Mouse (Mus musculus) olfactory bulb, adult 2 months (tissue): Measurements from ENCODE around the gene Ift20. TPM values are rescaled to one million over a fixed set of nuclear protein-coding genes. Genes with fewer than 3 reads are reported as not detected.

Experiments
- H3K27ac ChIP-seq: fragments of 200-500 bp; 2 replicates; pipeline ENCODE4 v1.5.1; 2012; ENCODE audit warnings: low read depth, low read length; ENCODE audit not compliant: insufficient read depth
- H3K4me1 ChIP-seq: fragments of 200-500 bp; 2 replicates; pipeline ENCODE4 v1.6.1; 2012; ENCODE audit warnings: low read length; ENCODE audit not compliant: control insufficient read depth, insufficient read depth
- H3K4me3 ChIP-seq: fragments of 200-500 bp; 2 replicates; pipeline ENCODE4 v1.5.1; 2012; ENCODE audit warnings: mild to moderate bottlenecking, low read depth, low read length, moderate library complexity; ENCODE audit not compliant: insufficient read depth
- CTCF ChIP-seq: fragments of 200-500 bp; IDR thresholded peaks from 2 replicates; pipeline ENCODE4 v1.5.1; 2012; ENCODE audit warnings: low read depth, mild to moderate bottlenecking, low read length, moderate library complexity; ENCODE audit not compliant: insufficient read depth
- POLR2A ChIP-seq: fragments of 200-500 bp; IDR thresholded peaks from 2 replicates; pipeline ENCODE4 v1.6.1; 2012; ENCODE audit warnings: mild to moderate bottlenecking, low read depth, low read length, moderate library complexity; ENCODE audit not compliant: insufficient read depth
- WGBS: fragments of 180-500 bp; shearing (Covaris S2); methylation state at CpG from one replicate; pipeline ENCODE4 v1.1.7; 2018; 5-methylcytosine and 5-hydroxymethylcytosine counted together
- polyA plus RNA-seq: library from polyadenylated mRNA; stranded (reverse); fragments of >200 nt; gene quantifications from 2 replicates; pipeline ENCODE4 v1.2.4, GENCODE M21; 2012; ENCODE audit warnings: low replicate concordance; ENCODE audit not compliant: missing spikeins, insufficient read depth, insufficient read length

Ift20 gene
- polyA plus RNA-seq, 1 experiment: not detected

DNA sequence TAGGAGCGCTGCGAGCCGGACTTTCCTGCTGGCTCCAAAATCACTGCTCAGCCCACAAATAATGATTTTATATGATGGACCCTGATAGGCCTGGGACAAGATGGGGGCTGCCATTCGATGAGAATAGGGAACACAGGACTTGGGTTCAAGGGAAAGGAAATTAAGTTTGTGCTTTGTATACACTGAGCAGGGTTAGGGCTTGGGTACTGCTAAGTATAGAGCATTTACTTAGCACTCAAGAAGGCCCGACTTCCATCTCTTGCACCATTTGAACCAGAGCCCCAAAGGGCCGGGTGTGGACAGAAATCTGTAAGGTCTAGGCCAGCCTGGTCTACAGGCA, 14.9 kb downstream of the Ift20 start:
- Histone ChIP-seq H3K27ac (peak overlapping the region; percentile 8; the same call in 1 of the 2 replicates), H3K4me1 (no peaks in the 10 kb centered on the region), H3K4me3 (peak overlapping the region; percentile 52)
- TF ChIP-seq POLR2A (no peak), CTCF (no peak)
- WGBS: 31% methylated on average over 6 of the region's 6 CpGs

DNA sequence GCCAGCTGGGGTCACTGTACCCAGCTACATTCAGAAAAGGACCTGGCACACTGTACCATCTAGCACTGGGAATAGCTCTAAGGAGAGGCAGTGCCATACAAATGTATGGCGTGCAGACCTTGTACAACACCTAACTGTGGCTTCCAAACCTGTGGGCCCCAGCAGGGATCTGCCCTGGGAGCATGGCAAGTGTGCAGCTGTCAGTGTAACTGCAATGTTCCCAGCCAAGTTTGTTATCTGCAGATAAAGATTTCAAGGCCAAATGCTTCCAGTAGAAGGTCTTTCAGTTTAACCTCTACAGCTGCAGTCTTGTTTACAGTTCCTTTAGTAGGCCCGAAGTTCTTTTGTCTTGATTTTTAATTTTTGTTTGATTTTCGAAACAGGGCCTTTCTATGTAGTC, 19.5 kb downstream of the Ift20 start:
- TF ChIP-seq POLR2A (no peak), CTCF (no peak)
- no peak overlapping the region for H3K27ac ChIP-seq
- 79% methylated on average over 3 of the region's 3 CpGs for WGBS

DNA sequence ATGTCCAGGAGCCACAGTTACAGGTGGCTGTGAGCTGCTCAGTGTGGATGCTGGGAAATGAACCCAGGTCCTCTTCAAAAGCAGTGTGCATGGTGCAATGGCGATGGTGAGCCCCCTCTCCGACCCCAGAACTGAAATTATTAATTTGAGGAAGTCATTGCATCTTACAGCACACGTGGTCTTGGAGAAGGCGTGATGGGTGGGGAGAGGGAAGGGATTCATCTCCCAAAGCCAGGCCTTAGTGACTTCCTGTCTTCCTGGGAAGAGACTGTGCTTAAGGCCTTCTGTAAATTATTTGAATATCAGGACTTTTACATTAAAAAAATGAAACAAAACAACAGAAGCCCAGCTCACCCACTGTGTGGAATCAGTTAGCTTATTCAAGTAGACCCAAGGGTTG, 19.9 kb downstream of the Ift20 start:
- no peaks in the 10 kb centered on the region for H3K4me1 ChIP-seq
- TF ChIP-seq POLR2A: no peak
- TF ChIP-seq CTCF: no peak
- 83% methylated on average over 4 of the region's 4 CpGs for WGBS
- H3K4me3 ChIP-seq: no peak overlapping the region
- no peak overlapping the region for H3K27ac ChIP-seq

More for the DNA sequence above, 19.5 kb downstream of the Ift20 start:
- Histone ChIP-seq H3K4me1 (no peaks in the 10 kb centered on the region), H3K4me3 (no peak overlapping the region)

- H3K4me1 ChIP-seq: no peaks in the 10 kb centered on the region
- no peak for TF ChIP-seq POLR2A
- TF ChIP-seq CTCF: no peak
- H3K4me3 ChIP-seq: no peak overlapping the region
- 65% methylated on average over 8 of the region's 8 CpGs for WGBS
- H3K27ac ChIP-seq: no peak overlapping the region
Measured at GRCm38 (mm10) chr11:78557241-78557640, 21.1 kb downstream of the Ift20 start.

GRCm38 (mm10) chr11:78560447-78560846, 24.3 kb downstream of the Ift20 start:
- no peak for TF ChIP-seq POLR2A
- H3K4me1 ChIP-seq: no peaks in the 10 kb centered on the region
- H3K4me3 ChIP-seq: no peak overlapping the region
- no peak overlapping the region for H3K27ac ChIP-seq
- 11% methylated on average over 4 of the region's 4 CpGs for WGBS

DNA sequence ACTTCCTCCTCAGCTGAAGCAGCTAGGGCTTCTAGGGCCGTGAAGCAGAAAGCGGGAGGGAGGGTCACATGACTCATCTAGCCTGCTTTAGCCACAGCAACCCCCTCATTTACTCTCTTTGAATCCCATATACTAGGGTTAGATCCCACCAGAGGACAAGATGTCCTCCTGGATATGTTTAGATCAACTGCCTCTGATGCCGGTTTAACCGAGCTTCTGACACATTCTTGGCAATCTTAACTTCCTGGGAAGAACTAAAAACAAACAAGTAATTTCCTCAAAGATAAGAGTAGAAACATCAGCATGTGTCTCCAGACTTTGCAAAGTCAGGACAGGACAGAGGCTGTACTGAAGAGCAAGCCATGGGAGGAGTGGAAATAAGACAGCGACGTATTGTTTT, 30.6 kb downstream of the Ift20 start:
- WGBS: 36% methylated on average over 6 of the region's 6 CpGs
- TF ChIP-seq CTCF (no peak), POLR2A (no peak)
- H3K4me1 ChIP-seq: peaks cover 5% of the 10 kb centered on the region; the same call in 1 of the 2 replicates
- no peak overlapping the region for H3K4me3 ChIP-seq
- no peak overlapping the region for H3K27ac ChIP-seq

DNA sequence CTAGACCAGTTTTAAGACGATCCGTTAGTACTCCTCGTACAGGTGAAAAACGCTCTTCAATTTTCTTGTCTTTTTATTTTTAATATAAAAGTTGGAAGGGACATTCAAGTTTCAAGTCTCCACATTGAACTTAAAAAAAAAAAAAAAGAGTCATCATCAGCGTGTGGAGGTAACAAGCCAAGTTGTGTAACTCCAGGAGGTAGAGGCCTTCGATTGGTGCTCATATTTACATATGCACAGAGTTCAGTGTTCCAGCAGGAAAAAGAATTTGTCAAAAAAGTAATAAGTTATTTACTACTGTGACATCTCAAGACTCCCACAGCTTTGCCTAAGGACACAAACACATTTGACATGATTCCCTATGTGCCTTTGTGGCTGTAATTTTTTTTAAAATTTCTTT, 31.5 kb downstream of the Ift20 start:
- Histone ChIP-seq H3K27ac (no peak overlapping the region), H3K4me3 (no peak overlapping the region), H3K4me1 (peaks cover 5% of the 10 kb centered on the region; the same call in 1 of the 2 replicates)
- WGBS: 91% methylated on average over 6 of the region's 6 CpGs
- TF ChIP-seq POLR2A (no peak), CTCF (no peak)

DNA sequence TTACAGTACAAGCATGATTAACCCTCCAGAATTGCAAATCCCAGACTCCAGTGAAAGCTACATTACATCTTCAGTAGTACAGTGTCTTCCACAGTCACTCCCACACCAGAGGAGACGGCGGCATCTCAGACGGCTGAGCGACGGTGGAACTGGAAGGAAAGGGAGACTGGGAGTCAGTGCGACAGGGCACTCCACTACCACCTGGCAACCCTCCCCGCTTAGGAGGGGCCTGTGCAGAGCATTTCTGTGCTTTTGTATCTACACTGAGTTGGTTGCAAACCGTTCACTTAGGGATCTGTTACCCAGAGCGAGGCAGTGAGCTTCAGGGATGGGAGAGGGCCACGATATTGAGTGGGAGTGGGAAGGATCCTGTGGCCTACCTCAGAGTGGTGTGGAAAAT, 32.7 kb downstream of the Ift20 start:
- Histone ChIP-seq H3K27ac (no peak overlapping the region), H3K4me3 (no peak overlapping the region), H3K4me1 (peaks cover 5% of the 10 kb centered on the region; the same call in 1 of the 2 replicates)
- 54% methylated on average over 10 of the region's 10 CpGs for WGBS
- TF ChIP-seq POLR2A (no peak), CTCF (no peak)

GRCm38 (mm10) chr11:78569806-78570205, 33.6 kb downstream of the Ift20 start:
- TF ChIP-seq POLR2A (no peak), CTCF (no peak)
- WGBS: 79% methylated on average over 3 of the region's 3 CpGs
- Histone ChIP-seq H3K4me3 (no peak overlapping the region), H3K4me1 (peaks cover 5% of the 10 kb centered on the region; the same call in 1 of the 2 replicates), H3K27ac (no peak overlapping the region)

GRCm38 (mm10) chr11:78571441-78571840, 35.3 kb downstream of the Ift20 start:
- Histone ChIP-seq H3K4me1 (peaks cover 5% of the 10 kb centered on the region; the same call in 1 of the 2 replicates), H3K4me3 (no peak overlapping the region), H3K27ac (no peak overlapping the region)
- 65% methylated on average over 8 of the region's 8 CpGs for WGBS
- TF ChIP-seq CTCF: no peak
- TF ChIP-seq POLR2A: no peak
